Mouse (Mus musculus) left cerebral cortex, postnatal 25 days (tissue): Measurements from ENCODE around the gene Ptprf. TPM values are rescaled to one million over a fixed set of nuclear protein-coding genes. Genes with fewer than 3 reads are reported as not detected.

Source experiments
- DNase-seq, 2 experiments: peaks; one replicate each; pipeline ENCODE4 v3.0.0; 2022; ENCODE audit warnings: low spot score in 2 of 2, mixed read lengths in 1 of 2
- intact Hi-C: fragments of 180-260 bp; cut with DNase I; formaldehyde crosslinking; loops from one replicate; pipeline ENCODE4 v1.15.1; 2025
- total RNA-seq, 2 experiments: library from RNA; stranded (reverse); gene quantifications; 2 replicates each; pipeline ENCODE4 v1.2.3; 2021

Gene Ptprf
- total RNA-seq, 2 experiments from 2014 or later, result 134 to 135 TPM

DNA sequence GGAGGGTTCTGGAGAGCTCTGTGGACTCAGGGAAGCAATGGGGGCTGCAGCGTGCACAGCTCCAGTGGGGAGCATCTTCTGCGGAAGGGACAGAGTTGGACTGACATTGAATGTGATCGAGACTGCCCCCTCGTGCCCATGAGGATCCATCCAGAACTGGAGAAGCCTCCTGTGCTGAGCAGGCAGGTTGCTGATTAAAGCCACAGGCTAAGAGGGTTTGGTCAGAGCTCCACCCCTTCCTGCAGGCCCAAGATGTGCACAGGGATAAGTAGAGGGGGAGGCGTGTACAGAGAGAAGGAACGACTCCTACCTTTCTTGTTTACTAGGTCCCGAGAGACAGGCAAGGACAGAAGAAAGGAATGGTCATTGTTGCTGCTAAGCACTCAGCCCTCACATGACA lies 69.9 kb downstream of the Ptprf start:
- intact Hi-C loops, result no loop called here
- no peak for DNase-seq

DNA sequence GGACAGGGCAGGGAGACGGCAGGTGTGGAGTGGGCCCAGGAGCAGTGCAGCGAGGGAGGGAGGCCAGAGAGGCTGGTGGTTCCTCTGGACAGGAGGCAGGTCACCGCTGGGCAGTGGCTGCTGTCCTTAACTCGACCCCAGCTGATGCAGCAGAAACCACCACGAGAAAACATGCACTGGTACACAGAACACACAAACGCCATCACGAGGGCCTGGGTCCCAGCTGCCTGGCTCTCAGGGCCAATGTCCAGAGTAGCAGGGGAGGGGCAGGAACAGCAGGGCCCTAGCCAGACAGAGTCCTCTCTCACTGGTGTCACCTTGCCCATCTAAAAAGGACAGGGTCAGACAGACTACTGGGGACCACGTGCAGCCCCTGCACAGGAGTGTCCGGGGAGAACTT lies 70.4 kb downstream of the Ptprf start:
- intact Hi-C loops, result no loop called here
- DNase-seq, result no peak

DNA sequence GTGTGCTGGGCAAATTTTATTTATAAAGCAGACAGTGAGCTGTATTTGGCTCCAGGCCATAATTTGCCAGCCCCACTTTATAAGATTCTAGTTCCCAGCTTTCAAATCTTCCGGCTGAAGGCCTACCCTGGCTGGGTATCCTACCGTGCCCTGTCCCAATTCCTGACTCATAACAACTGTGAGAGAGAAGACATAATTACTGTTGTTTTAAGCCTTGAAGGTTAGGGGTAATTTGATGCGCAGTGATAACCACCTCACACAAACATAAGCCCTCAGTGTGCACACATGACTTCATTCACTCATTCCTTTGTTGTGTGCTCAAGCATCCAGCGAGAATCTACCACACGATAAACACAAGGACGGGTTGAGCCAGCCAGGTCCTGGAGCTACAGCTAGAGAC lies 71.7 kb downstream of the Ptprf start:
- DNase-seq, result no peak
- intact Hi-C loops, result no loop called here

DNA sequence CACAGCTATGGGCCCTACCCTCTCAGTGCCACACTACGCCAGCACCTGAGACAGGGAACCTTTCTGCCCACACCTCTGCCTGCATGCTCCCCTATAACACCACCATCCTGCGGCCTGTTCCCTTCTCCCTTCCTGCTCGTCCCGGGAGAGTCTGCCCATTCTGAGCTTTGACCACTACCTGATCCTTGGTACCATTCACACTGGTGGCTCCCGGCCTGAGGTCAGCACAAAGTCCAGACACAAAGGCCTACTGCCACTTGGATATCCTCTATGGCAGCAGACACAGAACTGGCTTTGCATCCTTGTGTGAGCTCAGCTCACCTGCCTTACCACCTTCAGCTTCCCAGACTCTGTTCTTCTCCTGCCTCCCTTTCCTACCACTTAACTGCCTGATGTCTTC lies 72.7 kb downstream of the Ptprf start:
- no peak for DNase-seq
- intact Hi-C loops, result no loop called here

DNA sequence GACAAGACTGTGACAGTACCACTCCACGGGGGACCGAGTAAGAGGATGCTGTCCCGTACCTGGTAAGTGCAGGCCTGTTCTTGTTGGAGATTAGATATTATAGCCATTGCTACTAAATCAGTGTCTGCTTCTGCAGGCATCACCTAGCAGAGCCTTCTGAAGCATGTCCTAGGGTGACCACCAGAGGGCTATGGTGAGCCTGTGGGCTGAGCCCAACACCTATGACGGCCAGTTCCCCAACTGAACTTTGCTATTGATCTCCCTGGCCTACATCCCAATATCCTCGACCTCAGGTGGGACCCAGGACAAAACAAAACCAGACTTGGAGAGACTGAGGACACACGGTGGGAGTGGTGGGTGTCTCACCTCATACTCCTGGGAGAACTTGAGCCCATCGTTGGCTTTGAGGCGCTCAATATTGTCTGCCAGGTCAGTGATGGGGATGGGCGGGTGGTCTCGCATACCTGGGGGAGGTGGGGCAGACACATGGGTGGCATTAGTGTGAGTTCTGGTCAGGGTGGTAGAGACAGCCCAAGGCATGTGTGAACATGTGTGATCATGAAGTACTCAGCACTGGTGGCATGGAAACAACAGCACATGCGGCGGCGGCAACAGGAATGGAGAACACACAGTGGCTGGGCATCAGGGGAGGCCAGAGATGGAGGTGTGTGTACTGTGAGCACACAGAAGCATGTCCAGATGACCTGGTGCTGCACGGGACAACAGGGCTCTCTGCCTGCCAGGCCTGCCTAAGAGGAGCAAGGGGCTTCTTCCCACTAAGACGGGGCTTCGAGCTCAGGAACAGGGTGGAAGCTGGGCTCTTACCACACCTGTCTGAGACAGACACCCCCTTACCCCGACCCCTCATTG lies 74.2 kb downstream of the Ptprf start:
- intact Hi-C loops, result loop anchor here (1.0 kb wide), 1 partner anchor 76 kb away; no protein-coding TSS in a partner anchor
- peak; percentile 59 to 65 for DNase-seq

DNA sequence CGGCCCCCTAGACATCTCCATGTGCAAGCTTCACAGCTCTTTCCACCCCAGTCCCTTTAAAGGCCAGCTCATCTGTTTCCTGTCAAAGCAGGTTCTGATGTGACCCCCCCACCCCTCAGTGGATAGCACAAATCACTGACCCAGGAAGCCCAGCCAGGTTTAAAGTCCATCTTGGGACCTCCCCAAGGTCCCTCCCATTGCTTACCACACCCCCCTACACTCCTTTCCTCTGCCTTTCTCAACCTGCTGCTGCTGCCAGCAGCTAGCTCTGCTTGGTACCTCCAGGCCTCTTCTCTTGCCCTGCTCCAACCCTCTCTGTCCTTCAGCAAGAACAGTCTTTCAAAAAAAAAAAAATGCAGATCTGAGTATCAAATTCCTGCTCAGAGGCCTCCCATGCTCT lies 76.3 kb downstream of the Ptprf start:
- no peak for DNase-seq
- intact Hi-C loops, result no loop called here

DNA sequence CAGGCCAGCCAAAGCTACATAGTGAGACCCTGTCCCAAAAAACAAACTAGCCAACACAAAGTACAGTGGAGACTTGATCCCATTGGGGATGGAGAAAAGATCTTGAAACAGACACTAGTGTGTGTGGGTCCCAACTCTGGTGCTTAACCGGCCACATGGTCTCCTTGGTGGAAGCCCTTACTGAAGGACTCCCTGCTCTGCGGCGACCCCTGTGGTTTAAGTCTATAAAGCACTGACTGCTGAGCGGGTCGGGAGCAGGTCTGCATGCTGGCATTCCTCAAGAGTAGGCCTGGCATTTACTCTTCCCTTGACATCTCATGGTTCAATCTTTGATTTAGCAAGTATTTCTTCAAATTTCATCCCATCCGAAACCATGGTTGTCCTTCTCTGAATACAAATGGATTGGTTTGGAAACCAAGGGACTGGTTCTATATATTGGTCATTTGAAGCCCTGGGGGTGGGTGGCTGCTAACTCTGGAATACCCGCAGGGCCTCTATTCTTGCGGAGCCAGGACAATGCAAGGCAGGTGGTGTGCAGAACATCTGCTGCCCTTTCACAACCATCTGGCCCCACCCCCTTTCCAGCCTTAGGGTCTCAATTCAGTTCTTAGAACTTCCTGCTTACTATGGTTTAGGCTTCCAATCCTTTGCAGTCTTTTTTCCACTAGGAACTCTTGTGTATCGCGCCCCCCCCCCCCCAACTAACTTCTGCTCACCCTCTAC lies 84.1 kb downstream of the Ptprf start:
- intact Hi-C loops, result no loop called here
- DNase-seq, result no peak

DNA sequence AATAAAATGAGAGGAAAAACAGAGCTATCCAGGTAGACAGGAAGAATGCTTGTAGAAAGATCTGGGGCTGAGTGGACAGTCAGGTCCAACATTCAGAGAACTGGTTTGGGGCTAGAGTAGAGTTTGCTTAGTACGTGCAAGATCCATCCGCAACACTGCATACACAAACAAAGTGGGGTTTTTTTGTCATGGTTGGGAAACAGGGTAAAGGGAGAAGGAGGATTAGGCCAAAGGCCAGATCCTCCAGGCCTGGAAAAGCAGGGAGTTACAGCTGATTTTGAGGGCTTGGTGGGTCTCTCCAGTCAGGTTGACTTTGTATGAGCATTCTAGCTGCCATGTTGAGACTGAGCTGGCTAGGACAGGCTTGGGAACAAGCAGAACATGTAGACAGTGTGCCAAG lies 85.3 kb downstream of the Ptprf start:
- intact Hi-C loops, result no loop called here
- DNase-seq, result no peak

DNA sequence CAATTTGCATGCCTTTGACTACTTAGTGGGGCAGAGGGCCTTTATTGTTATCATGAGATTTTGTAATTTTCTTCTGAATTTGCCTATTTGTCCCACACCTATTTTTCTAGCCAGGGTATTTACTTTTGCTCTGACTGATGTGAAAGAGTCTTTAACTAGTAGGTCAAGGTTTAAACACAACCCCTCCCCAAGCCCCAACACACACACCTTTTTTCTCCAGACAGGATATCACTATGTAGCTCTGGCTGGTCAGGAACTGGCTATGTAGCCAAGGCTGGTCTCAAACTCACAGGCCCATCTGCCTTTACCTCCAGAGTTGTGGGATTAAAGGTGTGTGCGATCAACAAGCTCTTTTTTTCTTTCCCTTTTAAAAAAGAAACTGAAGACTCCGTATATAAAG lies 92.1 kb downstream of the Ptprf start:
- intact Hi-C loops, result no loop called here
- DNase-seq, result no peak

DNA sequence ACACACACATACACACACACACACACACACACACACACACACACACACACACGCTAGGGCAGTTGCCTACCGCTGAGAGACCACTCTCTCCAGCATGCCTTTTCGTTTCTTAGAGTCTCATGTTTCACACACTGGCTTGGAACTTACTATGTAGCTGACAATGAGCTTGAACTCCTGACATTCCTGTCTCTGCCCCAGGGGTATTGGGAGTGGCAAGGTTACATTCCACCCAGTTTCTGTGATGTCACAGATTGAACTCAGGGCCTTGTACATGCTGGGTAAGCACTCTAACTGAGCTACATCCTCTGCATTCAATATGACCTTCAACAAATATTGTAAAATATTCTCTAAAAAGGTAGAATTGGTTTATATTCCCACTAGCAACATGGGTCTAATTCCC lies 92.6 kb downstream of the Ptprf start:
- intact Hi-C loops, result no loop called here
- DNase-seq, result no peak

DNA sequence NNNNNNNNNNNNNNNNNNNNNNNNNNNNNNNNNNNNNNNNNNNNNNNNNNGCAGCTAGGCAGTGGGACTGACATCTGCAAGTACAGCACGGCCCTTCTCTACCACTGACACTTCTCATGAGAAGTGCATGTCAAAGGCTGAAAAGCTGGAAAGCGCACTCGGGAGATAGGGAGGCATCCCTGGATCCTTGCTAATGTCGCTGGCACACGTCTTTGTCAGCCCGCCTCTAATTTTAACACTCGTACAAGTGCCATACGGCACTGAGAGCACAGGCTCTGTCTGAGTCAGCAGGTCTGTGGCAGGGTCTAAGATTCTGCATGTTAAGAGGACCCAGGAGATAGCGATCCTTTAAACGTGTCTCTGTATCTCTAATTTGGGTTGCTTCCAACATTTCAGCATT lies 95.0 kb downstream of the Ptprf start:
- intact Hi-C loops, result no loop called here

DNA sequence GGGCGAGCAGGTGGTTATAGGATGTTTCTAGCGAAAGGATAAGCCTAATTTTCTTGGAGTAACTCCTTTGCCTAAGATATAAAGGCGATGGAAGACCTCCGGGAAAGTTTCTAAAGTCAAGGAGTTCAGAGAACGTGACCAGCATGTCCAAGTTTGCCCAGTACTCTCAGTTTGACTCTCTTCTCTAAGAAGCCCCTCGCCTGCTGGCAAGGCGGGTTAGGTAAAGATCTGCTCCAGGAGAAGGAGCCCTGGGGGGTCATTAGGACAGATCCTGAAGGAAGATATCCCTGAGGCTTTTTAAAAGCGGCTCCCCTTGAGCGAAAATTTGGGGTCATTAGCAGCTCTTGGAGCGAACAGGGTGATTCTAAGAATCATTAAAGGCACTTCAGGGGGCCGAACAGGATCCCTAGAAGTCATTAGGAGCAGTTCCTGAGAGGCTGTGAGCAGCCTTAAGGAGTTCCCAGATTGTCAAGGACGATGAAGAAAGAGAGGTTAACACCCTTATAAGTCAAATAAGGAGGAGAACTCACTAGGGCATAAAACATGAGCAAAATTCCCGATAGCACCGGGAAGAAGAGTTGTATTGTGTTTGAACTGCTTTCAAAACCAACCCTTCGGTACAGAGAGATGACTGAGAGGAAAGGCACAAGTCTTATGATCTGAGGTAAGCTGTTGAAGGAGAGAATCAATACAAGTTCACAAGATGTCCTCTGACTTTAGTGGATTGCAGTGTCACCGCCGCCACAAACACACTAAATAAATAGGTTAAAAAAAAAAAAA lies 110.7 kb downstream of the Ptprf start:
- intact Hi-C loops, result no loop called here
- no peak for DNase-seq

More for the DNA sequence above, 95.0 kb downstream of the Ptprf start:
- peak in 1 of 2 experiments; percentile 62 for DNase-seq

DNA sequence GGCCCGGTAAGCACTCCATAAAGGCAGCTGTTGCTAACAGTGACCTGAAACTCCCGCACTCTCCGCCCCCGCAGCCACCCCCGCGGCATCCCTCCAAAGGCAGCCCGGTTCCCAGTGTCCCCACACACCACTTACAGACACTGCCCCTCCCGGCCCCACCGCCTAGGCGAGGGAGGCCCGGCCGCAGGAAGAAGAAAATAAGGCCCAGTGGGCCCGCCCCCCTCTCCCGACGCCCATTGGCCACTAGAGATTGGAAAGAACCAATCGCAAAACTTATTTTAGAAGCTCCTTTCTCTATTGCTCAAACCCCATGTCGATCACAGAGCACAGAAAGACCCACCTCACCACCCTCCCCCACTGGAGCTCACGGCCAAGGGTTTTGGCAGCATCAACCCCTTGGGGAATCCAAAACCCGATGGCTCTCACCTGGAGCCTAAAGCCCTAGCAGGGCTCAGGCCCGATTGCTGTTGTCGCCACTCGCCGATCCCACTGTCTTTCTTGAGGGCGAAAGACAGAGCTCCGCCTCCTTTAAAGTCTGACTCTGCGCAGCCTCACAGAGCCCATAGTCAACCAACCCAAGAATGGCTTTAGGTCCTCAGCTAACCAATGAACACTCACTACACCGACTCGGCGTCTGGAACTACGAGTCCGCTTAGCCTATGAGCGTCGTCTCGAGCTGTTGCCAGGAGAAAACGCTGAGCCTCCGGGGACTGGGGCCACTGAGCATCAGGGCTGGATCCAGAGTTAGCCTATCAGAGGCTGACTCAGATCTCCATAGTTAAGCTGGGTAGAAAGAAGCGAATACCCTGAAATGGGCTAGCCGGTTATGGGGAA lies 111.5 kb downstream of the Ptprf start, which contains the start of gene Kdm4a:
Kdm4a (minus strand) TSS at position 577 of the 834 bp plus-strand sequence.
- intact Hi-C loops, result loop anchor here (5.0 kb wide), 1 partner anchor 42 kb away; no protein-coding TSS in a partner anchor
- DNase-seq, result peak; percentile 91 to 99

DNA sequence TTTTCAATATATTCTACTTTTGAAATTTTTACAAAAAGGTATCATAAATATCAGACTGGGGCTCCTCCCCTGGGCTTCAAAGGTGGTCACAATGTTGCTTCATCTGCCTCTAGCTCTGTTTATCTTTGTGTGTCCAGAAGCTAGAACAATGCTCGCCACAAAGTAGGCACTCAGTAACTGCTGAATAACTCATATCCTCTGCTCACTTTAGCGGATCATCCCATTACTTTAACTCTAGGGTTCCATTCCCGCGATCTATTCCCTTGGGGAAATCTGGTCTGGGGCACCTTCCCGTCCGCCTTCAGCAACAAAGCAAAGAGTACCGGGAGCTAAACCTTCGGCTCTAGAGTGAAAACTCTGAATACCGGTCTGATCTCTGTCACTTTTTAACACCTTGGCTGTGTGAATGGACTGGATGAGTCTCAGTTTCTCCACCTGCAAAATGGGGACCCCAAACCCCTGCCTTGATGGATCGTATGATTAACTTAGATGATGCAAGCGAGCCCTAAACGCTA lies 112.2 kb downstream of the Ptprf start:
- intact Hi-C loops, result loop anchor here (5.0 kb wide), 1 partner anchor 42 kb away; no protein-coding TSS in a partner anchor
- DNase-seq, result no peak

DNA sequence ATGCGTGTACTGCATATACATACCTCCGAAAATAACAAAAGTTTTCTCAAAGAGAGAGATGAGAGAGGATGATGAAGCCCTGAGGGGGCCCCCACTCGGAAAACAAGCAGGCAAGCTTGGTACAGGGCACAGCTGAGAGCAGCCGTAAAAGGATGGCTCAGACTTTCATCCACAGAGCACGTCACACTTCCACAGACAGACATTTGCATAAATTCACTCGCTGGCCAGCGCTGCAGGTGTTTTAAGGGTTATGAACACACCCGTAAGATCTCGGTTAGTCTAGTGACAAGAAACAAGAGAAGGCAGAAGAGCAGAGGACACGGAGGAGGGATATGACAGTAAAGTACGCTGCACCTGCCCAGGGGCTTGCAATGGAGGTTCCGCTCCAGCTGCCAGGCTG lies 118.7 kb downstream of the Ptprf start:
- no peak for DNase-seq
- intact Hi-C loops, result no loop called here

DNA sequence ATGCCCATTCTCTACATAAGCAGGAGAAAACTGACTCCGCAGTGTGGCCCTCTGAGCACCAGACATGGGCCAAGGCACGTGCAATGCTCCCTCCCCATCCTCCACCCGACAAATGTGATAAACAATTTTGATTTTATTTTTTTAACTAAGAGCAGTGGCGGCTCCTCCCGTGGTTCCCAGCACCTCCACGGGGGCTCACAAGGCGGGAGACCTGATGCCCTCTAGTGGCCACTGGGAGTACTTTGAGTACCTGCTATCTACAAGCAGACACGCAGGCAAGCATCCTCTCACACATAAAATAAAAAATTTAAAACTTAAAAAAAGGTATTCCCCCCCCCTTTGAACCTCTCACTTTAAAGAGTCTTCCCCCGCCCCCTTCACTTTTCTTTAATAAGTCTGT lies 120.2 kb downstream of the Ptprf start:
- intact Hi-C loops, result no loop called here
- DNase-seq, result no peak

DNA sequence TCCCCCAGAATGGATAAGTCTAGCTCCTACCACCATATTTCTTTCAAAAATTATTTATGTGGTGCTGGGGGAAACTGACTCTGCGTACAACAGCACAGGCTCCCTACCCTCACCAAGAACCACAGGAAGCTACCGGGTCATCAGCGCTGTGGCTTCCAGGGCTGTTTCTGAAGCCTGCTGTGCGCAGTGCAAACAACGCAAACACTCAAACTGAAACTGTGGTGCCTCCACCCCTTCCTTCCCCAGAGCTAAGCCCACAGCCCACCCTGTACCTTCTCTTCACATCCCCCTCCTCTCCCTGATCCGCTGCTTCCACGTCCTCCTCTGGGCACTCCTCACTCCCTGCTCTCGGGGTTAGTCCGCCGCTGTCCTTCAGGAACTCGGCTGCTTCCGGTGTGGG lies 129.1 kb downstream of the Ptprf start:
- DNase-seq, result no peak
- intact Hi-C loops, result no loop called here
